Mouse (Mus musculus): Measurements from ENCODE around the gene Actbl2.

DNA sequence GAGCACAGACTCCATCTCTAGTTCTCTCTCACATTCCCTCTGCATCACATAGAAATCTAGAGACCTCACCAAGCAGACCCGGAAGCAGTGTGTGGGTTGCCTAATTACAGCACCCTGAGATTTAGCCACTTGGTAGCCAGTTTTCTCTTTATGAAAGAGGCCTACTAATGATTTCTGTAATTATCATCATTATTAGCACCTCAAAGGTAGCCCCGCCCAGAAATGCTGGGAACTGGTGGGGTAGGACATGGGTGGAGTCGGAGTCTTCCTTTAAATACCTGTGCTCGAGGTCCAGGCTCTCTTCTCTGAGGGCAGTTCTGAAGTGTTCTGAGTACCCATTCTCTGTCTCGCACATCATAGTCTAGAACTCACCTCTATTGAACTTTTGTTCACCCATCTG is at the start of gene Actbl2:
- TF ChIP-seq EP300 (IDR thresholded peaks at IDR 0.05; ENCODE audit: low read length): no peak
- no peak for TF ChIP-seq CTCF (conservative IDR thresholded peaks at IDR 0.05 in 1 of 2, IDR thresholded peaks at IDR 0.05 in 1 of 2; ENCODE audit: low read depth in 2 of 2, low read length in 2 of 2)
- TF ChIP-seq ETS1 (conservative IDR thresholded peaks at IDR 0.05; ENCODE audit: low read depth, low read length): no peak
- TF ChIP-seq USF2 (conservative IDR thresholded peaks at IDR 0.05; ENCODE audit: low read depth, low read length): no peak

All from CH12.LX (cell line).